Mouse (Mus musculus): ENCODE results near the gene Nudt16l1. TPM values are rescaled to one million over a fixed set of nuclear protein-coding genes. Genes with fewer than 3 reads are reported as not detected.

The Nudt16l1 gene
- polyA plus RNA-seq, 1 experiment from 2014 or later, result 138 TPM

DNA sequence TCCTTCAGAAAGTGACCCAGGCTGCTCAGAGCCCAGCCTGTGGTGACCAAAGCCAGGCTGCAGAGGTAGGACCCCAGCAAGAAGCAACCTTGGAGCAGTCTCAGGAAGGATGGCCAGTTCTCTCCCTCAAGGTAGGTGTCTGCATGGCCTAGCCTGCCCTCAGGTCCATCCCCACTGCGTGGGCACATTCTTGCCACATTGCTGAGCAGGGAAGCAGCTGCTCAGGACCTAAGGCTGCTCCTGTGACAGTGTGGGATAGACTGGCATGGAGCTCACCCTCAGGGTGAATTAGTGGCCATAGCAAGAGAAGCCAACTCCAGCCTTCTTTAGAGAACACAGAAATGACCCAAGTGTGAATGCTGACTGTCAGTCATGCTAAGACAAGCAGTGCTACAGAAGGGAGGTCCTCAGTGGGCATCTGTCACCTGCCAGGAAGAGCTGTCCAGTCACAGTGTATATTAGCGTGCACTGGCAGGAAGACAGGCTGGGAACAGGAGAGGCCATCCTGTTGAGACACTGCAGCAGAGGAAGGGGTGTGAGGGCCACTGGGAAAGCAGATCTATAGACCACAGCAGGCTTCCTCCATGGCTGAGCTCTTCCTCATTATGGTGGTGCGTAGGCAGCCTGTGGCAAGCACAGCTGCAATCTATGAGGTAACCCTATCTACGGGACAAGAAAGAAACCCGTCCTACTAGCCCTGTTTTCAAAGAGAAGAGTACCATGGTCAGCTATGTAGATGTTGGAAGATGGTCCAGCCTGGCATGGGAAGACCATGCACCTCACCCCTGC lies 30.7 kb downstream of the Nudt16l1 start:
- WGBS, result 91% methylated on average over 5 of the region's 5 CpGs
- H3K4me1 ChIP-seq, result peaks cover 9% of the 10 kb centered on the region
- no peaks in the 10 kb centered on the region for H3K27me3 ChIP-seq (ENCODE audit: poor library complexity, severe bottlenecking)
- no peak overlapping the region for H3K4me3 ChIP-seq
- DNase-seq (ENCODE audit: extremely low spot score, low spot score), result no peak
- H3K27ac ChIP-seq, result no peak overlapping the region
- H3K36me3 ChIP-seq (replicated peaks), result no peaks in the 10 kb centered on the region
- no peaks in the 10 kb centered on the region for H3K9me3 ChIP-seq

DNA sequence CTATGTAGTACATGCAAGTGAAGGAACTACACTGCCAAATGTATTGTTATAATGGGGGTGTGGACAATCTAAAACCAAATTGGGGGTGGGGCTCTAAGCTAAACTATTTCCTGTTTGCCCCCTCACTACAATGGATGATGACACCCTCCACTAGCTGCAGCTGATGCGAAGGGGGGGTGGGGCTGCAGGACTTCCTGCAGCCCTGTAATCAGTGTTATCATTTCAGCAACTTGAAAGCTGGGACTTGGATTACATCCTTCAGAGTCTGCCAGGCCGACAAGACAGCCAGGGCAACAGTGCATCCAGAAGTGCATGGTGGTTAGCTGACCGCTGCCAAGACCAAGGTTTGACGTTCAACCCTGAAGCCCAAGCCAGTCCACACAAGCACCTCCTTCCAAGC lies 33.1 kb downstream of the Nudt16l1 start:
- H3K36me3 ChIP-seq (replicated peaks), result no peaks in the 10 kb centered on the region
- no peak overlapping the region for H3K4me3 ChIP-seq
- H3K27me3 ChIP-seq (ENCODE audit: poor library complexity, severe bottlenecking), result no peaks in the 10 kb centered on the region
- no peak overlapping the region for H3K27ac ChIP-seq
- H3K4me1 ChIP-seq, result no peaks in the 10 kb centered on the region
- 79% methylated on average over 4 of the region's 4 CpGs for WGBS
- H3K9me3 ChIP-seq, result no peaks in the 10 kb centered on the region
- DNase-seq (ENCODE audit: extremely low spot score, low spot score), result no peak

DNA sequence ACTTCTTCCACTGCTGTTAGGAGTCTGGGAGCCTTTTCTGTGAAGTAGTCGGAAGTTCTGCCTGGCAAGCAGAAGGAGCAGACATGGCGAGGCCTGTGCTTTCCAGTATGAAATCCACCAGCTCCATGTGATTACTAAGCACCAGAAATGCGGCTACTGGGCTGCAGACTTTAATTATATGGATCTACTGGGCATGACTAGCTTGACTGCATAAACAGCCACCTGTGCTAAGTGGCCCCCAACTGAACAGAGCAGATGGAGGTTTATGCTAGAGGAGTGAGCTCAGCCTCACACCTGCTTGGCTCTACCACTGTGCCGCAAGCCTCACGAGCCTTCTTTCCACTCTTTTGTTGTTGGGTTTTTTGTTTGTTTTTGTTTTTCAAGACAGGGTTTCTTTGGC lies 36.0 kb downstream of the Nudt16l1 start:
- no peak overlapping the region for H3K27ac ChIP-seq
- 87% methylated on average over 5 of the region's 5 CpGs for WGBS

DNA sequence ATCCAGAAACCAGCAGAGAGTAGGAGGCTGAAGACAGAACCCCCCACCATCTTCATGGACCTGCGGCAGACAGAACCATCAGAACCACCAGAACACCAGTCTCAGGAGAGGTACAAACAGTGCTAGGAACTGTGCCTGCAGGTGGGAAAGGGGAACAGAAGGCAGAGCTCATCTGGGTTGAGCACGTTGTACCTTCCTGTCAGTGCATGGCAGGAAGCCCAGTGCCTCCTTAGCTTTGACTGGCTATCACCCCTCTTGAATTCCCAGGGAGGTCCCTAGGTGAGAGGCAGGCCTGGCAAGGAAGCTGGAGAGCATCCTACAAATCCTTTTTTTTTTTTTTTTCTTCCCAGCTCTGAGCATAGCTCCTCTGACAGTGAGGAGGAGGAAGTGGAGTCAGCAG lies 37.6 kb downstream of the Nudt16l1 start:
- Histone ChIP-seq H3K4me3 (no peak overlapping the region), H3K27me3 (ENCODE audit: poor library complexity, severe bottlenecking) (no peaks in the 10 kb centered on the region), H3K36me3 (replicated peaks) (no peaks in the 10 kb centered on the region), H3K4me1 (no peaks in the 10 kb centered on the region), H3K9me3 (no peaks in the 10 kb centered on the region), H3K27ac (no peak overlapping the region)
- WGBS, result 75% methylated on average over 2 of the region's 2 CpGs
- no peak for DNase-seq (ENCODE audit: extremely low spot score, low spot score)

More for the DNA sequence above, 36.0 kb downstream of the Nudt16l1 start:
- Histone ChIP-seq H3K9me3 (no peaks in the 10 kb centered on the region), H3K4me1 (no peaks in the 10 kb centered on the region), H3K36me3 (replicated peaks) (no peaks in the 10 kb centered on the region), H3K27me3 (ENCODE audit: poor library complexity, severe bottlenecking) (no peaks in the 10 kb centered on the region), H3K4me3 (no peak overlapping the region)
- no peak for DNase-seq (ENCODE audit: extremely low spot score, low spot score)

DNA sequence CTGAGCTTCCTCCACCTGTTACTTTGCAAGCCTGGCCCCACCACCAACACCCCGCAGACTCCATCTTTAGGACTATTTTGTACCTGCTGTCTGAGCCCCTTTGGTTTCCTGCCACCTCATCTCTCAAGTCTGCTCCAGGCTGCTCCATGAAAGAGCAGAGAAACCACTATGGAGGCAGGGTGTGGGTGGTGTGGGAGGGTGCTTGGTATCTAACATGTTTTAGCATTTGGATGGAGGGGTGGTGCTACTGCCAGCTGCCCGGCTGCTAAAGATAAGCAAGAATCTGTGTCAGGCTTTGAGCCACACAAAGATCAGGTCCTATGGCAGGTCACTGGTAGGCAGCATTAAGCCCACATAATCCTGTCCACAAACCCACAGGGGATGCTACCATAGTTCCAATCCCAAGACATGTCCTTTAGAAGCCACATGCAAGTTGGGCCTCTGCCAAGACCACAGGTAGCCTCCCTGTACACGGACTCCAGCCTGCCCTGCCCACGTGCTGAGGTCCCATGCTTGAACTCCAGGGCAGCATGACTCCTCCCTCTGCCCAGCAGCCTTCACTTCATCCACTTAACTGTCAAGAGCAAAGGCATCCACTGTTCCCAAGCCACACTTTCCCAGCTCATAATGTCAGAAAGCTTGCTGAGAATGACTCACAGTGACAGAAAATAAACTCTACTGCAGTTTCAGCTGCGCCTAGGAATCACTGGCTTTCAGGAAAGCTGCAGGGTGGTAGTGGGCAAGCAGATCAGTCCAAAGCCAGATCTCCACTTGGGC lies 39.9 kb downstream of the Nudt16l1 start:
- no peak overlapping the region for H3K4me3 ChIP-seq
- 80% methylated on average over 5 of the region's 5 CpGs for WGBS
- no peaks in the 10 kb centered on the region for H3K27me3 ChIP-seq (ENCODE audit: poor library complexity, severe bottlenecking)
- no peak for DNase-seq (ENCODE audit: extremely low spot score, low spot score)
- no peaks in the 10 kb centered on the region for H3K9me3 ChIP-seq
- H3K36me3 ChIP-seq (replicated peaks), result no peaks in the 10 kb centered on the region
- no peaks in the 10 kb centered on the region for H3K4me1 ChIP-seq
- H3K27ac ChIP-seq, result no peak overlapping the region

DNA sequence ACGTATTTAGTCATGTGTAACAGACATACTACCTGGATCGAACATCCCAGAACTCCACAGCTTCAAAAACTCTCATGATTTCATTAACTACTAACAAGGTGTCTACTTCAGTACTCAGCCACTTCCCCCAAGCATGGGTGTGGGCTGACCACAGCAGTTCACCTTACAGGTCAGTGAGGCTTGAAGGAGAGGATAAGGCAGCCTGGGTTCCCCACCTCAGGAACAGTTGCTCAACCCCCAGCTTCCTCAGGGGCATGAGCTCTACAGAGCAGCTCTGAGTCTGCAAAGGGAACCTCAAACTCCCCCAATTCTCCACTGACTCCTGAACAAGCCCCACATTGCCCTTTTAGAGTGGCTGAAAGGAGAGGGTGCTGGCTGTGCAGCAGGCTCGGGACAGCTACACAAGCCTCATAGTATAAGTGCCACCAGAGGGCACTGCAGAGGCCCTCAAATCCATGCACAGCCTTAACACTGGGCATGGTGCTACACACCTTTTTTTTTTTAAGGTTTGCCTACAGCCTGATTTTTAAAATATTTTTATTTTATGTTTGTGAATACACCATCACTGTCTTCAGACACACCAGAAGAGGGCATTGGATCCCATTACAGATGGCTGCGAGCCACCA lies 41.3 kb downstream of the Nudt16l1 start:
- no peak overlapping the region for H3K27ac ChIP-seq
- no peaks in the 10 kb centered on the region for H3K27me3 ChIP-seq (ENCODE audit: poor library complexity, severe bottlenecking)
- H3K4me1 ChIP-seq, result no peaks in the 10 kb centered on the region
- no peaks in the 10 kb centered on the region for H3K9me3 ChIP-seq
- no peak overlapping the region for H3K4me3 ChIP-seq
- H3K36me3 ChIP-seq (replicated peaks), result no peaks in the 10 kb centered on the region
- WGBS, result 77% methylated on average over 4 of the region's 4 CpGs
- no peak for DNase-seq (ENCODE audit: extremely low spot score, low spot score)

DNA sequence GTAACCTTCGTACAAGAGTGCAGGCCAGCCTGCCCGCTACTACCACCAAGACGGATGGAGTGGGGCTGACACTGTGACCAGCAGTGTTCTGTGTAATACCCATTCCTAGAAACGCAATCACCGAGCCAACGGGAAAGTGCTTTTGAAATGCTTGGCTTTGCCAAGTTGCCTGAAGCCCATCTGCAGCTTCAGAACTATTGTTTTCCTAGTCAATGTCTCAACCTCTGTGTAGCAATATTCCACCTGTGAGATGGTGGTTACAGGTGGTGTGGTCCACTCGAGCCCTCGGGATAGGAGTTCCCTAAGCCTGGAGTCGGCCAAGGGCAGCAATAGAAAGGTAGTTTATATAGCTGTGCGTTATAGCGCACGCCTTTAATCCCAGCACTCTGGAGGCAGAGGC lies 46.2 kb downstream of the Nudt16l1 start:
- Histone ChIP-seq H3K4me1 (no peaks in the 10 kb centered on the region), H3K27ac (no peak overlapping the region), H3K9me3 (no peaks in the 10 kb centered on the region), H3K36me3 (replicated peaks) (no peaks in the 10 kb centered on the region), H3K27me3 (ENCODE audit: poor library complexity, severe bottlenecking) (no peaks in the 10 kb centered on the region), H3K4me3 (no peak overlapping the region)
- no peak for DNase-seq (ENCODE audit: extremely low spot score, low spot score)
- 93% methylated on average over 12 of the region's 12 CpGs for WGBS

Other genes with a start within 250 kb of the Nudt16l1 start
- 243 and 248 TPM in 2 replicates for gene Nmral1, start 219.4 kb upstream of the Nudt16l1 start, polyA plus RNA-seq (2016; fragmentation: Nextera tagmentation; extraction: Ambion mirVana)
- 80.6 and 81.5 TPM in 2 replicates for gene Hmox2, start 212.4 kb upstream of the Nudt16l1 start, polyA plus RNA-seq (2016; fragmentation: Nextera tagmentation; extraction: Ambion mirVana)
- gene Cdip1, start 148.5 kb upstream of the Nudt16l1 start, polyA plus RNA-seq (2016; fragmentation: Nextera tagmentation; extraction: Ambion mirVana), result 110 and 112 TPM in 2 replicates
- gene 4930562C15Rik, start 103.3 kb upstream of the Nudt16l1 start, polyA plus RNA-seq (2016; fragmentation: Nextera tagmentation; extraction: Ambion mirVana), result 0.22 and 0.25 TPM in 2 replicates
- gene Ubald1, start 58.4 kb upstream of the Nudt16l1 start, polyA plus RNA-seq (2016; fragmentation: Nextera tagmentation; extraction: Ambion mirVana), result 27.3 and 28.1 TPM in 2 replicates
- gene Mgrn1, start 52.5 kb upstream of the Nudt16l1 start, polyA plus RNA-seq (2016; fragmentation: Nextera tagmentation; extraction: Ambion mirVana), result 66.2 and 66.3 TPM in 2 replicates
- gene Anks3, start 25.4 kb downstream of the Nudt16l1 start, polyA plus RNA-seq (2016; fragmentation: Nextera tagmentation; extraction: Ambion mirVana), result 47.9 and 49.3 TPM in 2 replicates
- gene Sept12, start 59.1 kb downstream of the Nudt16l1 start, polyA plus RNA-seq (2016; fragmentation: Nextera tagmentation; extraction: Ambion mirVana), result not detected in 2 replicates
- 1.7 and 2.5 TPM in 2 replicates for gene Smim22, start 68.5 kb downstream of the Nudt16l1 start, polyA plus RNA-seq (2016; fragmentation: Nextera tagmentation; extraction: Ambion mirVana)
- 60.1 and 61.8 TPM in 2 replicates for gene Rogdi, start 74.8 kb downstream of the Nudt16l1 start, polyA plus RNA-seq (2016; fragmentation: Nextera tagmentation; extraction: Ambion mirVana)
- 216 and 223 TPM in 2 replicates for gene Glyr1, start 111.1 kb downstream of the Nudt16l1 start, polyA plus RNA-seq (2016; fragmentation: Nextera tagmentation; extraction: Ambion mirVana)
- 16.1 and 17.1 TPM in 2 replicates for gene Ubn1, start 111.3 kb downstream of the Nudt16l1 start, polyA plus RNA-seq (2016; fragmentation: Nextera tagmentation; extraction: Ambion mirVana)
- gene Ppl, start 193.7 kb downstream of the Nudt16l1 start, polyA plus RNA-seq (2016; fragmentation: Nextera tagmentation; extraction: Ambion mirVana), result 0.81 and 0.95 TPM in 2 replicates
- gene Sec14l5, start 208.3 kb downstream of the Nudt16l1 start, polyA plus RNA-seq (2016; fragmentation: Nextera tagmentation; extraction: Ambion mirVana), result 0.09 and 0.14 TPM in 2 replicates

Measured in forebrain, embryonic 10.5 days (tissue).